Mouse (Mus musculus): ENCODE data around the gene Plp1.

DNA sequence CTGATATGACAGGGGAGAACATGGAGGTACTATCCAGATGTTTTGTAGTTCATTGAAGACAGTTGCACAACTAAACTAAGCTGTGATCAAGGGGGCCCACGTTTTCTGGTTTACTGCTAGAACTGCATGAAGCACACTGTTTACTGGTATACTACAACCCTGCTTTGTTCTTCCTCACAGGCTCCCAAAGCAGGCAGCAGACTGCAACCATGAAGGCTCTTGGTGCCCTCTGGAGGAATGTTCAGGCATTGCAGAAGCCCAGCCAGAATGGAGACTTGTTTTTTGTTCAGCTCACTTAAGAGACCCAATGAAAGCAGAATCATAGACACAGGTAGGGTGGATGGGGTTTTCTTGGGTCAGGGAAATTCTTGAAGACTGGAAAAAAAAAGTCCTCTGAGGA lies 2.2 kb upstream of the Plp1 start:
- TF ChIP-seq CTCF (IDR thresholded peaks at IDR 0.05; ENCODE audit: extremely low read depth, insufficient read length, insufficient replicate concordance, low read depth, low read length), result peak; percentile 59; the same call in 1 of the 2 replicates
- no peak for TF ChIP-seq POLR2A (IDR thresholded peaks at IDR 0.05; ENCODE audit: low read depth, low read length)
